Mouse (Mus musculus): ENCODE data around the gene Man1c1. TPM values are rescaled to one million over a fixed set of nuclear protein-coding genes. Genes with fewer than 3 reads are reported as not detected.

The Man1c1 gene
- total RNA-seq (2012; rRNA removed) (0.04 TPM in 2 replicates), total RNA-seq (2014; rRNA removed) (0.09 and 0.20 TPM in 2 replicates), polyA plus RNA-seq (2012; ENCODE audit: insufficient read length, low read depth) (0.42 and 0.44 TPM in 2 replicates)

DNA sequence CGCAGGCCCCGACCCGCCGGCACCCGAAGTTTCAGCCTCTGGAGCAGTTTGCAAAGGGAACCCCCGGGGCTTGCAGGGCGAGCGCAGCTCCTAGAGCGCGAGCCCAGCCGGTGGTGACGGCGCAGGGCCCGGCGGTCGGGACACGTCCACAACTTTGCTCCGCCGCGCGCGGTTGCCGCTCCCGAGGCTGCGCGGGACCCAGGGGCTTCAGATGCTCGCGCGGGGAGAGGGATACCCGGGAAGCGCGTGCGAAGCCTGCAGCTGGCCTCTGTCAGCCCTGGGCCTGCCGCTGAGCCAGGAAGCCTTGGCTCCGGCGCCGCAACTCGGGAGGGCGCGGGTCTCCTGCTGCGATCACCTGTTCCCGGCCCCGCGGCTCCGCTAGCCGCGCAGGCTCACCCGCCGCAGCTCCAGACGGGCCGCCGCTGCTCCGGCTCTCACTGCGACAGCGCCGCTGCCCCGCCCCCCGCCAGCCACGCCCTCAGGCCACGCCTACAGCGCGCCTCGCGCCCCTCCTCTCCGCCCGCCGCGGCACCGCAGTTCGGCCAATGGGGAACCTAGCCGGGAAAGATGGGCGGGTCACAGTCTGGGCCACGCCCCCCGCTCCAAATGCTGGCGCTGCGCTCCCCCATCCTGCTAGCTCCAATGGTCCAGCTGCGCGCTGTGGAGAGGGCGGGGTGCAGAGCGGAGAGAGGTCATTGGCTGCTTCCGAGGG, at the start of gene Man1c1:
Man1c1 (minus strand) TSS at position 456 of the 712 bp plus-strand sequence.
- Histone ChIP-seq H3K4me2 (ENCODE audit: insufficient read depth, low read depth, poor library complexity, severe bottlenecking) (no peak within 1 kb of the TSS), H3K4me1 (ENCODE audit: control insufficient read depth in 1 of 2, insufficient read depth in 2 of 2) (peaks cover 0 to 11% of the 10 kb centered on the region in 2 experiments; a peak in 2 of 4 replicates), H3K79me2 (replicated peaks; ENCODE audit: control insufficient read depth, extremely low read depth, insufficient read depth, poor library complexity, severe bottlenecking) (no peaks in the 10 kb centered on the region), H3K27ac (ENCODE audit: insufficient read depth, low read depth) (no peak within 1 kb of the TSS), H3K27me3 (replicated peaks) (peaks cover 29% of the 10 kb centered on the region), H3K36me3 (replicated peaks in 1 of 2; ENCODE audit: control insufficient read depth in 1 of 2, insufficient read depth in 1 of 2, low read length in 1 of 2) (no peaks in the 10 kb centered on the region), H3K9ac (ENCODE audit: insufficient read depth, low read depth) (no peak within 1 kb of the TSS), H3K9me3 (replicated peaks; ENCODE audit: low read length) (peaks cover 15% of the 10 kb centered on the region), H3K4me3 (replicated peaks in 1 of 3; ENCODE audit: low read depth in 2 of 3, low read length in 2 of 3, poor library complexity in 1 of 3) (peak within 1 kb of the TSS; percentile 6 to 44 (median 12))
- dilution Hi-C loops (cut with MboI; ENCODE audit: extremely low pct_ligation_motif_present, extremely low pct_unique_long_range_greater_than_20kb, low sequenced_read_pairs) (no loop called here), in situ Hi-C loops (cut with MboI; ENCODE audit: low pct_ligation_motif_present, low pct_unique_long_range_greater_than_20kb, low sequenced_read_pairs) (no loop called here)
- TF ChIP-seq UBTF (IDR thresholded peaks at IDR 0.05; ENCODE audit: low read depth, low read length) (no peak), CHD1 (IDR thresholded peaks at IDR 0.05; ENCODE audit: low read depth, low read length) (no peak), CTCF (conservative IDR thresholded peaks at IDR 0.05 in 1 of 2, IDR thresholded peaks at IDR 0.05 in 1 of 2; ENCODE audit: low read depth in 2 of 2, low read length in 2 of 2) (no peak), MAFK (IDR thresholded peaks at IDR 0.05; ENCODE audit: insufficient replicate concordance, low read length) (no peak), ZNF384 (IDR thresholded peaks at IDR 0.05; ENCODE audit: low read depth, low read length) (no peak), RCOR1 (conservative IDR thresholded peaks at IDR 0.05; ENCODE audit: low read depth, low read length) (no peak), PAX5 (IDR thresholded peaks at IDR 0.05; ENCODE audit: low read length) (no peak), USF2 (conservative IDR thresholded peaks at IDR 0.05; ENCODE audit: low read depth, low read length) (no peak), MAZ (IDR thresholded peaks at IDR 0.05; ENCODE audit: low read depth, low read length) (no peak), EP300 (IDR thresholded peaks at IDR 0.05; ENCODE audit: low read length) (no peak), E2F4 (IDR thresholded peaks at IDR 0.05; ENCODE audit: insufficient replicate concordance, low read depth, low read length) (no peak)
- DNase-seq (ENCODE audit: extremely low read depth) = peak; percentile 86

DNA sequence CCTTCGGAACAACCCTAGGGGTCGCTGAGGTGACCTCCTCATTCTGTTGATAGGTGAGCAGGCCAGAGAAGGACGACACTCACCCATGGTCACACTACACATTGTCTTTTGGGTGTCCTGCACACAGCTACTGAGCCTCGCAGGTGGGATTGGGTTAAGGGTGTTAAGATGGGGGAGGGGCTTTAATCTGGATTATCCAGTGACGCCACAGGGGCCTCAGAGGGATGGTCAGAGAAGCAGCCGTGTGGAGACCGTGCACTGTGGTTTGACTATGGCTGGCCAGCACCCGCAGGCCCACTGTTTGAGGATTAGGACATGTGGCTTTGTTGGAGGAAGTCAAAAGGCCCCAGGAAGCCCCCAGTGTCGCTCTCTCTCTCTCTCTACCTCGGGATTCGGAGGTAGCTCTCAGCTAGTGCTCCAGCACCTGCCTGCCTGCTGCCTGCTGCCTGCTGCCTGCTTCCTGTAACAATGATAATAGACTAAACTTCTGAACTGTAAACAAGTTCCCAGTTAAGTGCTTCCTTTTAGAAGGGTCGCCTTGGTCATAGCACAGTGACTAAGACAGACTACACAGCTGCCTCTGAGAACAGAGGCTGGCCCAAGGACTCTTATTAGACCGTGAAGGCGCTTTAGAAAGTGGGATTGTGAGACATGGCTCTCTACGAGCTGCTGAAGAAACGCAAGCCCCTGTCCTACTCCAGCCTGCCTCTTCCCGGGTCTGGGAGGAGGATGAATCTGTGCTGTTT, 49.6 kb upstream of the Man1c1 start:
- Histone ChIP-seq H3K27ac (ENCODE audit: insufficient read depth, low read depth) (no peak overlapping the region), H3K79me2 (replicated peaks; ENCODE audit: control insufficient read depth, extremely low read depth, insufficient read depth, poor library complexity, severe bottlenecking) (no peaks in the 10 kb centered on the region), H3K27me3 (replicated peaks) (no peaks in the 10 kb centered on the region), H3K4me2 (ENCODE audit: insufficient read depth, low read depth, poor library complexity, severe bottlenecking) (no peak overlapping the region), H3K9me3 (replicated peaks; ENCODE audit: low read length) (no peaks in the 10 kb centered on the region), H3K4me1 (ENCODE audit: control insufficient read depth in 1 of 2, insufficient read depth in 2 of 2) (peaks cover 5 to 41% of the 10 kb centered on the region in 2 experiments; a peak in 3 of 4 replicates), H3K9ac (ENCODE audit: insufficient read depth, low read depth) (no peak overlapping the region), H3K4me3 (replicated peaks in 1 of 3; ENCODE audit: low read depth in 2 of 3, low read length in 2 of 3, poor library complexity in 1 of 3) (no peak overlapping the region), H3K36me3 (replicated peaks in 1 of 2; ENCODE audit: control insufficient read depth in 1 of 2, insufficient read depth in 1 of 2, low read length in 1 of 2) (peaks cover 0 to 13% of the 10 kb centered on the region in 2 experiments)
- dilution Hi-C loops (cut with MboI; ENCODE audit: extremely low pct_ligation_motif_present, extremely low pct_unique_long_range_greater_than_20kb, low sequenced_read_pairs) = no loop called here
- TF ChIP-seq USF1 (IDR thresholded peaks at IDR 0.05; ENCODE audit: low read depth, low read length) (no peak), ZMIZ1 (IDR thresholded peaks at IDR 0.05; ENCODE audit: low read depth, low read length) (no peak), TCF12 (IDR thresholded peaks at IDR 0.05; ENCODE audit: low read depth, low read length) (no peak), NRF1 (IDR thresholded peaks at IDR 0.05; ENCODE audit: low read depth, low read length) (no peak), USF2 (conservative IDR thresholded peaks at IDR 0.05; ENCODE audit: low read depth, low read length) (no peak), EP300 (IDR thresholded peaks at IDR 0.05; ENCODE audit: low read length) (no peak), JUND (conservative IDR thresholded peaks at IDR 0.05; ENCODE audit: low read depth, low read length) (no peak), ZKSCAN1 (IDR thresholded peaks at IDR 0.05; ENCODE audit: borderline replicate concordance, low read depth, low read length) (no peak), UBTF (IDR thresholded peaks at IDR 0.05; ENCODE audit: low read depth, low read length) (no peak), PAX5 (IDR thresholded peaks at IDR 0.05; ENCODE audit: low read length) (no peak), ELF1 (IDR thresholded peaks at IDR 0.05; ENCODE audit: low read depth, low read length) (no peak), ZNF384 (IDR thresholded peaks at IDR 0.05; ENCODE audit: low read depth, low read length) (no peak), MEF2A (IDR thresholded peaks at IDR 0.05; ENCODE audit: borderline replicate concordance, low read depth, low read length) (no peak), SMC3 (IDR thresholded peaks at IDR 0.05; ENCODE audit: low read depth, low read length) (no peak), CTCF (conservative IDR thresholded peaks at IDR 0.05 in 1 of 2, IDR thresholded peaks at IDR 0.05 in 1 of 2; ENCODE audit: low read depth in 2 of 2, low read length in 2 of 2) (no peak), HCFC1 (IDR thresholded peaks at IDR 0.05; ENCODE audit: low read depth, low read length) (no peak), POLR2AphosphoS2 (IDR thresholded peaks at IDR 0.05; ENCODE audit: low read depth, low read length) (no peak), MAFK (IDR thresholded peaks at IDR 0.05; ENCODE audit: insufficient replicate concordance, low read length) (no peak), SIN3A (IDR thresholded peaks at IDR 0.05; ENCODE audit: low read length) (no peak), JUN (IDR thresholded peaks at IDR 0.05; ENCODE audit: insufficient read depth, low read depth, low read length) (no peak)
- in situ Hi-C loops (cut with MboI; ENCODE audit: low pct_ligation_motif_present, low pct_unique_long_range_greater_than_20kb, low sequenced_read_pairs) = no loop called here
- DNase-seq (ENCODE audit: extremely low read depth) = no peak
